Comparison of ENCODE assay signal across 7 mouse cellular contexts in the genomic region with DNA sequence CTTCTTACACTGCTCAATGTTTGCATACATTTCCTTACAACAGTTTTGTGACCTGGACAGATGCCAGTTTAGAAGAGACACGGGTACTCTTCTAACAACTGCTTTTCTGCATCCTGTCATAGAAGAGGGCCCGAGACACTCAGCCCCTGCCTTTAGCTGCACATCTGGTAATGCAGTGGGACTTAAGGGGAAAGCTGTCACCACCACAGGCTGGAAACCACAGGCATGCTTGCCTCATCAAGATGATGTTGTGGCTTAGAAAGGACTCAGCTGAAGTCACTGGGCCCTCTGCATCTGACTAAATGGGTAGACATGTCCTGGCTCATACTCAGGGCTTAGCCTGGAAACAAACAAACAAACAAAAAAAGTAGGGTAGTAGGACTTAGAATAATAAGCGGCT. TPM values are rescaled to one million over a fixed set of nuclear protein-coding genes. Genes with fewer than 3 reads are reported as not detected.
DNase-seq lines count a peak whose midpoint lies in the region; ATAC-seq lines count a peak whose summit lies in the region.

No protein-coding gene starts in this region.

- peak overlapping the region; percentile 58 for H3K27ac ChIP-seq in neural tube, embryonic 11.5 days (ENCODE audit: low read depth, low read length)
- peak overlapping the region; percentile 54; the same call in 1 of the 2 replicates for H3K27ac ChIP-seq in forebrain, embryonic 13.5 days
- peak overlapping the region; percentile 75 for H3K27ac ChIP-seq in macrophage

- ATAC-seq in neural tube, embryonic 11.5 days (ENCODE audit: insufficient read depth, low FRiP score, low TSS enrichment): no peak
- ATAC-seq in forebrain, embryonic 13.5 days: peak; percentile 2; the same call in 1 of the 2 replicates

- 64% methylated on average over 3 of the region's 3 CpGs for WGBS in neural tube, embryonic 11.5 days
- WGBS in forebrain, embryonic 13.5 days: 82% methylated on average over 3 of the region's 3 CpGs
- WGBS in macrophage (ENCODE audit: missing documents): 43% methylated on average over 3 of the region's 3 CpGs

- H3K36me3 ChIP-seq in neural tube, embryonic 11.5 days (ENCODE audit: control insufficient read depth, insufficient read depth, low read length): no peaks in the 10 kb centered on the region
- no peaks in the 10 kb centered on the region for H3K36me3 ChIP-seq in forebrain, embryonic 13.5 days (ENCODE audit: poor library complexity, severe bottlenecking)
- H3K36me3 ChIP-seq in macrophage (ENCODE audit: inconsistent target): no peaks in the 10 kb centered on the region

- no peak for DNase-seq in neural tube, embryonic 11.5 days (ENCODE audit: low spot score)
- no peak for DNase-seq in neural tube, embryonic 10.5 days (ENCODE audit: extremely low spot score, low spot score)
- DNase-seq in adrenal gland, adult (ENCODE audit: inconsistent age in 2 of 2, low spot score in 1 of 2): no peak
- no peak for DNase-seq in right cerebral cortex, postnatal 14 days
- DNase-seq in T-cell, adult 2 months (ENCODE audit: low spot score): no peak

- no peaks in the 10 kb centered on the region for H3K79me2 ChIP-seq in macrophage (ENCODE audit: inconsistent target)

- no peak overlapping the region for H3K4me3 ChIP-seq in neural tube, embryonic 11.5 days (ENCODE audit: low read depth, low read length)
- no peak overlapping the region for H3K4me3 ChIP-seq in forebrain, embryonic 13.5 days
- no peak overlapping the region for H3K4me3 ChIP-seq in macrophage (ENCODE audit: inconsistent target)

- no peaks in the 10 kb centered on the region for H3K9me3 ChIP-seq in neural tube, embryonic 11.5 days (ENCODE audit: control insufficient read depth, low read length)
- H3K9me3 ChIP-seq in forebrain, embryonic 13.5 days (replicated peaks): no peaks in the 10 kb centered on the region

- H3K27me3 ChIP-seq in neural tube, embryonic 11.5 days (ENCODE audit: control insufficient read depth, insufficient read depth, low read length): no peaks in the 10 kb centered on the region
- no peaks in the 10 kb centered on the region for H3K27me3 ChIP-seq in forebrain, embryonic 13.5 days

- H3K4me2 ChIP-seq in neural tube, embryonic 11.5 days (ENCODE audit: low read depth): no peak overlapping the region
- no peak overlapping the region for H3K4me2 ChIP-seq in forebrain, embryonic 13.5 days

- H3K9ac ChIP-seq in neural tube, embryonic 11.5 days (ENCODE audit: low read length): no peak overlapping the region
- H3K9ac ChIP-seq in forebrain, embryonic 13.5 days: no peak overlapping the region

- H3K4me1 ChIP-seq in neural tube, embryonic 11.5 days (ENCODE audit: control insufficient read depth, insufficient read depth, low read length): peaks cover 35% of the 10 kb centered on the region
- H3K4me1 ChIP-seq in forebrain, embryonic 13.5 days: peaks cover 45% of the 10 kb centered on the region

RNA-seq across cellular contexts. Expression of a gene that starts 12.0 kb away (rescaled TPM):
- polyA plus RNA-seq in neural tube, embryonic 11.5 days (2014; fragmentation: Nextera tagmentation; extraction: Ambion mirVana): 71.6 and 76.6 TPM in 2 replicates
- 51.5 and 55.5 TPM in 2 replicates for polyA plus RNA-seq in forebrain, embryonic 13.5 days (2015; fragmentation: Nextera tagmentation; extraction: Ambion mirVana)
- total RNA-seq in macrophage (2018; cell fraction: chromatin; rRNA removed): 1 to 10 TPM in 23 of 26 experiments, under 1 TPM in 3; 0.57 to 8.2 (median 2.2) TPM
- 1 to 10 TPM; 1.6 to 4.5 (median 2.6) TPM for total RNA-seq in macrophage (2018; cell fraction: cytosol; rRNA removed)
- 10 to 100 TPM in 2 of 26 experiments, 1 to 10 TPM in 24; 1.3 to 20.6 (median 2.5) TPM for total RNA-seq in macrophage (2018; cell fraction: nucleus; rRNA removed)
- 1.3 to 21.2 TPM (median 4.0 TPM) in 3 replicates for polyA plus RNA-seq in macrophage (2018)
